Mouse (Mus musculus) left cerebral cortex, adult 2 months (tissue): Measurements from ENCODE around the gene Cap1. TPM values are rescaled to one million over a fixed set of nuclear protein-coding genes. Genes with fewer than 3 reads are reported as not detected.
"Not testable (repeated sequence)": the region's sequence is repeated elsewhere in the genome, so short reads cannot be mapped to it uniquely, and the experiment has no call there.

Experiments used
- DNase-seq, 2 experiments: peaks; one replicate each; pipeline ENCODE4 v3.0.0; 2021 to 2022; ENCODE audit warnings: low spot score in 2 of 2, mixed read lengths in 1 of 2; ENCODE audit errors: extremely low spot score in 1 of 2
- H3K27ac ChIP-seq: fragments of 200-600 bp; 2 replicates; pipeline ENCODE4 v1.8.1; 2022
- H3K4me3 ChIP-seq: fragments of 200-600 bp; 2 replicates; pipeline ENCODE4 v1.8.1; 2022
- CTCF ChIP-seq: fragments of 200-600 bp; IDR thresholded peaks from 2 replicates; pipeline ENCODE4 v1.8.1; 2022; ENCODE audit warnings: antibody characterized with exemption, mild to moderate bottlenecking, moderate library complexity
- intact Hi-C: fragments of 180-260 bp; cut with DNase I; formaldehyde crosslinking; loops from one replicate; pipeline ENCODE4 v1.15.1; 2025
- total RNA-seq, 2 experiments: library from RNA; stranded (reverse); gene quantifications; 2 replicates each; pipeline ENCODE4 v1.2.3; 2021

Gene Cap1
- total RNA-seq, 2 experiments from 2014 or later = 260 to 281 TPM

GRCm38 (mm10) chr4:122831888-122832287 is 54.0 kb downstream of the Cap1 start:
- intact Hi-C loops = no loop called here
- DNase-seq = no peak
- no peak overlapping the region for H3K27ac ChIP-seq

GRCm38 (mm10) chr4:122829339-122829738 is 56.5 kb downstream of the Cap1 start:
- H3K27ac ChIP-seq = no peak overlapping the region
- no peak for DNase-seq
- intact Hi-C loops = no loop called here
- no peak overlapping the region for H3K4me3 ChIP-seq
- TF ChIP-seq CTCF = no peak

More at GRCm38 (mm10) chr4:122831888-122832287, 54.0 kb downstream of the Cap1 start:
- no peak overlapping the region for H3K4me3 ChIP-seq
- no peak for TF ChIP-seq CTCF

- no peak overlapping the region for H3K27ac ChIP-seq
- H3K4me3 ChIP-seq = no peak overlapping the region
- no peak for DNase-seq
- TF ChIP-seq CTCF = no peak
- intact Hi-C loops = no loop called here
Measured at GRCm38 (mm10) chr4:122827651-122828050, 58.2 kb downstream of the Cap1 start.

DNA sequence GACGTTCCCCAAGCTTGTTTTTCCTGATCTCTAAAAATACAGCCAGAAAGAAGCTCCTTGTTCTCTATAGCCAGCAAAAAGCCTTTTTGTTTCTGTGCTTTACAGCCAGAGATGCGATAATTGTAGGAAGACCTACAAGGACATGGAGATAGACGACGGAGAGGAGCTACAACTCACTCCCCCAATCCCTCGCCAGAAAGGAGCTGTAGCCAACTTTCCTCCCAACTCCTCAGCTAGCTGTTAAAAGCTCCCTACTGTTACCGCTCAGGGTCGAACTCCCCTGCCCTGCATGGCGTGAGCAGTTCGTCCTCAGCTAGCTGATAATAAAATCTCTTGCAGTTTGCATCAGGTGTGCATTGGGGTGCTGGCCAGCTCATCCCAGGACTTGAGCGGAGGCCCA is 64.9 kb downstream of the Cap1 start:
- H3K27ac ChIP-seq, DNase-seq, intact Hi-C loops, H3K4me3 ChIP-seq: not testable (repeated sequence)

DNA sequence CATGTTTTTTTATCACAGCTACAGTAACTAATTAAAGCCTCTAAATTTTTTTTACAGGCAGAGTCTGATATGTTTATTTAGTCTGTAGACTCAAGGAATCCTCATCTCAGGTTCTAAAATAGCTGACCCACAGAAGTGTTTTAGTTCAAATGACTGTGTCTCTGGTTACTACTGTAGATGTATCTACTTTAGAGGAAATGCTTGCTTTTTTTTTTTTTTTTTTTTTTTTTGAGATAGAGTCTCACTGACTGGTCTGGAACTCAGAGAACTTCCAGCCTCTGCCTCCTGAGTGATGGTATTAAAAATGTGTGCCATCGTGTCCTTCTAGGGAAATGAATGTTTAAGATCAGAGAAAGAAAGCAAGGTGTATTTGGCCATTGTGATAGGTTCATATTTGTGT is 69.7 kb downstream of the Cap1 start:
- Histone ChIP-seq H3K4me3 (no peak overlapping the region), H3K27ac (no peak overlapping the region)
- intact Hi-C loops = no loop called here
- no peak for TF ChIP-seq CTCF
- no peak for DNase-seq

- Histone ChIP-seq H3K4me3 (no peak overlapping the region), H3K27ac (no peak overlapping the region)
- no peak for TF ChIP-seq CTCF
- no peak for DNase-seq
- intact Hi-C loops = no loop called here
Measured at GRCm38 (mm10) chr4:122811824-122812223, 74.0 kb downstream of the Cap1 start.

DNA sequence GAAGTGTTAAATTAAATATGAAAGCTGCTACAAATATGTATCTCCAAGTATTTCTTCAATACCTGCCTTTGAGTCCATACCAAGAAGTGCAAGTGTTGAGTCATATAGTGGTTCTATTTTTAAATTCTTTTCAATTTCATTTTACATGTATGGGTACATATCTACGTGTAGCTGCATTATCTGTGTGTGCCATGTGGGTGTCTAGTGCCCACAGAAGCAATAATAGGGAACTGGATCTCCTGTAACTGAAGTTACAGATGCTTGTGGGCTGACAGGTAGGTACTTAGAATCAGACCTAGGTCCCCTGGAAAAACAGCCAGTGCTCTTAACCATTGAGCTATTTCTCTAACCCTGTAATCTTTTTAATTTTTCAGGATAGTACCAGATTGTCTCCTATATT is 74.7 kb downstream of the Cap1 start:
- no peak for TF ChIP-seq CTCF
- no peak overlapping the region for H3K27ac ChIP-seq
- no peak overlapping the region for H3K4me3 ChIP-seq
- intact Hi-C loops = no loop called here
- no peak for DNase-seq

Other genes with a start within 250 kb of the Cap1 start
- not detected for gene 9530002B09Rik, start 196.8 kb downstream of the Cap1 start, total RNA-seq
- 10 to 100 TPM; 97.2 to 97.7 TPM for gene Ppt1, start 49.8 kb downstream of the Cap1 start, total RNA-seq
- 10 to 100 TPM; 35.0 to 39.8 TPM for gene Mfsd2a, start 75.1 kb upstream of the Cap1 start, total RNA-seq
- gene Mycl, start 109.6 kb upstream of the Cap1 start, total RNA-seq = 10 to 100 TPM; 11.3 to 12.0 TPM
- gene Trit1, start 130.5 kb upstream of the Cap1 start, total RNA-seq = 10 to 100 TPM; 17.9 to 21.8 TPM
- gene Bmp8b, start 219.1 kb upstream of the Cap1 start, total RNA-seq = under 1 TPM in 1 of 2 experiments, not detected in 1; 0.26 TPM
- under 1 TPM; 0.25 to 0.30 TPM for gene Oxct2b, start 230.2 kb upstream of the Cap1 start, total RNA-seq